Mouse (Mus musculus) c-Kit-positive CD71-positive TER-119-positive erythroid progenitor cells, embryonic 14.5 days (primary cell): ENCODE results near the gene Hsd17b10.

Source experiments
- DNase-seq: peaks from one replicate; pipeline ENCODE4 v3.0.0-alpha.2; 2013; ENCODE audit warnings: low spot score

The Hsd17b10 gene

GRCm38 (mm10) chrX:152001737-152002710 is at the start of gene Hsd17b10:
Gene Hsd17b10, plus strand, starts transcription at chrX:152001845.
- peak; percentile 73 for DNase-seq

GRCm38 (mm10) chrX:151999006-151999710 is 2.5 kb upstream of the Hsd17b10 start:
- DNase-seq: no peak

- peak; percentile 5 for DNase-seq
These were observed 412 bp upstream of the Hsd17b10 start for GRCm38 (mm10) chrX:152001182-152001684.

GRCm38 (mm10) chrX:152002865-152003264 is 1.2 kb downstream of the Hsd17b10 start:
- peak; percentile 6 for DNase-seq

GRCm38 (mm10) chrX:152007863-152008262 is 6.2 kb downstream of the Hsd17b10 start:
- no peak for DNase-seq

GRCm38 (mm10) chrX:152015752-152016150 is 14.1 kb downstream of the Hsd17b10 start:
- no peak for DNase-seq

GRCm38 (mm10) chrX:152016151-152017145 is 14.8 kb downstream of the Hsd17b10 start, which contains the start of the genes Ribc1 and Smc1a:
Gene Ribc1, minus strand, starts transcription at chrX:152016295.
Gene Smc1a, plus strand, starts transcription at chrX:152016428.
- peak; percentile 88 for DNase-seq

- no peak for DNase-seq
These were observed 15.5 kb downstream of the Hsd17b10 start for GRCm38 (mm10) chrX:152017186-152017585.

GRCm38 (mm10) chrX:152019294-152019693 is 17.6 kb downstream of the Hsd17b10 start:
- peak; percentile 46 for DNase-seq

- DNase-seq: peak; percentile 44
These were observed 38.2 kb downstream of the Hsd17b10 start for GRCm38 (mm10) chrX:152039865-152040264.

- DNase-seq: no peak
These were observed 45.6 kb downstream of the Hsd17b10 start for GRCm38 (mm10) chrX:152047230-152047629.

GRCm38 (mm10) chrX:152052546-152052945 is 50.9 kb downstream of the Hsd17b10 start:
- no peak for DNase-seq
